Mouse (Mus musculus): ENCODE results near the gene Foxred2.
A peak's percentile ranks its signal among the peaks of the same experiment; 100 is the strongest.

Gene Foxred2

DNA sequence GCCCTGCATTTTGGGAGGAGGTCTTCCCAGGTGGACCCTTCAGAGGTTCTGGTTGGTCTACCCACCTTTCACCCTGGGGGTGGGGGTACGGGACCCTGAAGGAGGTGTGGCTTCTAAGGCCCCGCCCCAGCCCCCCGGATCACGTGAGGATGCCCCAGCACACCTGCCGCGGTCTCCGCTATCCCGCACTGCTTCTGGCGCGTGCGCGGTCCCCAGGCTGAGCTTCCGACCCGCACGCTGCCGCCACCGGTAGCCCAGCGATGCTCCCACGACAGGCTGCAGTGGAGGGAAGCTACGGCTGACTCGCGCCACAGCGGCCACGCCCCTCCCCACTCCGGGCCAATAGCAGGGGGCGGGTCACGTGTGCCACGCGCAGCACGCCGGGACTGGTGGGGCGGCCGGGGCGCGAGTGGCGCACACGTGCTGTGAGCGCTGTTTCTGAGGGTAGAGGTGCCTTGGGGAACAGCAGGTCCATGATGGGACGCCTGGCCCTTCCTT lies at the start of gene Foxred2:
Gene Foxred2, minus strand, starts transcription at position 319 of the 498 bp plus-strand sequence.
- DNase-seq (ENCODE audit: low spot score in 2 of 2): peak; percentile 86 to 90

DNA sequence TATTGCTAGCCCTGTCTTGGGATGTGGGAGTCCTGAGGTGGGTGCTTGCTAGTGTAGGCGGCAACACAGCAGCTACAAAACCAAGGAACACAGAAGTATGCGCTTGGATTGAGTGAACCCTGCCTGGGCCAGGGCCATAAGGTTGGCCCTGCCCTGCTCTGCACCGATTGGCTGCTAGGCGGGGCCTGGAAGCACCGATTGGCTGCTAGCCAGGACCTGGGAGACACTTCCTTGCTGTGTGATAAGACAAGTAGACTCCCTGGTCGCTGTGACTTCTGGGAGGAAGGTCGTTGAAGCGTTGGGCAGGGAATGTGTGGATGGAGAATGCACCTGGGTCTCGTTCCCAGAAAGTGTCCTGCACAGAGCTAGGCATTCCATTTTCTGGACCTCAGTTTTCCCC lies 47.4 kb upstream of the Foxred2 start:
- DNase-seq (ENCODE audit: low spot score in 2 of 2): peak in 1 of 2 experiments; percentile 24

DNA sequence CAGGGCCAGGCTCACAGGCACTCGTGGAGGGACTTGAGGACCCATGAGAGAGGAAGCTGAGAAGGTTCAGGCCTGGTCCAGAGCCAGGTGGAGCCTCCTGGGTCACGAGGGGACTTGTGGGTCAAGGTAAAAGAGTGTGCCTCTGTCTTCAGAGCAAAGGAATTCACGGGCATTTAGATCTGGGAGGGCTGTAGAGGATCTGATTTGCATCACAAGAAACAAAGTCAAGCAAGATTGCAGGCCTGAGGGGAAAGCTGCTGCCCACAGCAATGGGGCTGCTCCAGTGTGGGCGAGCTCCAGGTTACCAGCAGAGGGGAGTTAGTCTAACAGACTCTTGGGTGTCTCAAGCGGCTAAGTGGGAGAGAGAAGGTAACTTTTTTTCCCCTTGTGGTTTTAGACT lies 44.9 kb upstream of the Foxred2 start:
- DNase-seq (ENCODE audit: low spot score in 2 of 2): no peak

DNA sequence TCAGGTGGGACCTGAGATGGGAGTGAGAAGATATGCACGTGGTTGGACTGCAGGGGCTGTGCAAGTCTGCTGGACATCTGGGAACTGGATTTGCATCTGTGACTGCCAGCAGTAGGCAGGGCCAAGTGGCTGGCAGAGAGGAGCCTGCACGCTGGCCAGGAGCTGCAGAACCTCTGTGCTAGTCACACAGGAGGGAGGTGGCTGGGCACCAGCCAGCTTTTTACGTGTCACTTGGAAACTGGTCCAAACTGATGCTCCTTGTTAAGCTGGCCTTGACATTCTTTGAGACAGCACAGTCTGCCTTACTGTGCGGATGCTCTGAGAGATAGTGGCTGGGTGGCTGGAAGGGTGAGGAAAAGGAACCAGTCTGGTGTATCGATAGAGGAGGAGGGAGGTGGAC lies 32.0 kb upstream of the Foxred2 start:
- DNase-seq (ENCODE audit: low spot score in 2 of 2): no peak

DNA sequence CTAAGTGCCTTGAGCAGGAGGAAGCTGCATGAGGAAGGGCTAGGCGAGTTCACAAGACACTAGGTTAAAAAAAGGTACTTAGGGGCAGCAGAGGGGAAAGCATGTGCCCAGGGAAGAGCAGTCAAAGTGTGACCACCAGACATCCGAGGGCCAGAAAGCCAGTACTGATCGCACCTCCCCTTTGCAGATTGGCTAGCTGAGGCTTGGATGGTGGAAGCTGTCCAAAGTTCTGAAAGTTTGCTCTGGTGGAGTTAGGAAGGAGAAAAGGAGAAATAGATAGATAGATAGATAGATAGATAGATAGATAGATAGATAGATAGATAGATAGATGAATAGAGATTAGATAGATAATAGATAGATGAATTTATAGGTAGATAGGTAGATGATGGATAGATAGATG lies 26.9 kb upstream of the Foxred2 start:
- no peak for DNase-seq (ENCODE audit: low spot score in 2 of 2)

DNA sequence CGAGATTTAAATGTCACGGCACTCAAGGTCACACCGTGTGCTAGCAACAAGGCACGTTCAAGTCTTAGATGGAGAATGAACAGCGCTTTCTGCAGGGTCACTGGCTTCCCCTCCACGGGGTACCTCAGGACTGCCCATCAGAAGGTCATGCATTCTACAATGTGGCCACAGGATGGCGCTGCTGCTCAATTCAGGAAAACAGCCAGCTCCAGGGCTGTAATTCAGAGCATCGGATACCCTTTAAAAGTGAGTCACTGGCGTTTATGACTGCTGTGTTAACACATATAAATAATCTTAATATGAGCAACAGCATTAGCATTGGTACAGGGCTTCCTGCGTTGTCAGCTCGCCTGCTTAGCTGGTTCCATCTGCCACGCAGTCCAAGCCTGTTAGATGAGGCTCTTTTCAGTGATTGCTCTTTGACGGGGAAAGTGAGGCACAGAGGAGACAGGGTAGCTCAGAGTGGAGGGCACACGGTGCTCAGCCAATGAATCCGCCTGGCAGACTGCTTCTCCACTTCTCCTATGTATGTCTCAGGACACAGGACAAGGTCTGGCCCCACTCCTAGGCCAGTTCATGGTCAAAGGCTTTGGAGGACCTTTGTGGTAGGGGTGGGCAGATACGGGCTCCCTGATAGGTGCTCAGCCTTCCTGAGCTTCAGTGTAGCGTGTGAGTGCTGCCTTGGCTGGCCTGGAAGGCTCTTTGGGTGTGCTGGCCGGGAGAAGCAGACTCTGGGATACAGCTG lies 25.8 kb upstream of the Foxred2 start:
- peak; percentile 56 to 88 for DNase-seq (ENCODE audit: low spot score in 2 of 2)

DNA sequence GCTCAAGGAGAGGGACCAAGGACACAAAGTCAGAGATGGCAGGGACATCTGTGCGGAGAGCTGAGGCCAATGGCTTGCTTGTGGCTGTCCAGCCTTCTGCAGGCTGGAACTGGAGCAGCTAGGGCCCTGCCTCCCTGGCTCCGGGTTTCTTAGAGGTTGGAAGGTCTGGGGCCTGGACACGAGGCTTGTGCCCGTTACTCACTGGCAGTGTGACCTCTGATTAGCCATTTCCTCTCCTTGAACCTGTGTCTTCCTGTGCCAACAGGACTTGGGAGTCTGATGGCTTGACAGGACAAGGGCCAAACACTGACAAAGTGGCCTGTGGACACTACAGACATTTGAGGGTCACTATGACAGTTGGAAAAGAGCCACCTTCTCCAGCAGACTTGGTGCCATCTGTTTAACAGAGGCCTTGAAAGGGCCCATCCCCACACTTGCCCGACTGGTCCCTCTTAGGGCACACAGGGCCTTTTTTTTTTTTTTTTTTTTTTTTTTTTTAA lies 24.7 kb upstream of the Foxred2 start:
- DNase-seq (ENCODE audit: low spot score in 2 of 2): no peak

DNA sequence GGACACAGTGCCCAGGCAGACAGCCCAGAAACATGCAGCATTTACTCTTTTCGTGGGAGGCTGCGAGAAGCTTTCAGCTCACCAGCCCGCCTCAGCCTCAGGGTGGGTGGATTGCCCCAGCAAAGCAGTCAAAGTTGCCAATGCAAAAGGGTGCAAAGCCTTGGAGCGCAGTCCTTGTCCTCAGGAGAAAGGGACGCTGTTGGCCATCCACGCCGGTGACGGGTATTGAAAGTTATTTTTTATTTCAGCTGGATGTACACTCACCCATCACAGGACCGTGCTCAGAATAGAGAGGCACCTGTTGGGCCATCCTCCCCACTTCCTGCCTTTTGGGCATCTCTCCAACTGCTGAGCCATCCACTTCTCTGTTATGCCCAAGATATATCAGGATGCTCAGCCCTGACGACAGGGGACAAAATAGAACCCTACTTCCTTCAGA lies 22.9 kb upstream of the Foxred2 start:
- DNase-seq (ENCODE audit: low spot score in 2 of 2): no peak

DNA sequence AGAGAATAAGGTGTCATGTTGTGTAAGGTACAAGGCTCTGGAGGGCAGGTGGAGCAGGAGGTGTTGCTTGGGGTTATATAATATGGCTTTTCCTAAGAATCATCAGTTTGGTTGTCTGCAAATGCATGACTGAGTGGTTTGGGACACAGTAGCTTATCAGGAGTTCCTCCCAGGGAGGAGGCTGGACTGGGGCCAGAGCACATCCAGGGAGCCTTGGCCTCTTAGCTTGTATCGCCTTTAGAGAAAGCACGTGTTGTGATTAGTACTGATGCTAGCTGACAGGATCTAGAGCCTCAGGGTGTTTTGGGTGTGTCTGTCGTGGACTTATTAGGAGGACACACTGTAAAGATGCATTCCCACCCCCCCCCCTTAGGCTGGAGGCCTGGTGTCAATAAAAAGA lies 21.1 kb upstream of the Foxred2 start:
- DNase-seq (ENCODE audit: low spot score in 2 of 2): peak in 1 of 2 experiments; percentile 30

DNA sequence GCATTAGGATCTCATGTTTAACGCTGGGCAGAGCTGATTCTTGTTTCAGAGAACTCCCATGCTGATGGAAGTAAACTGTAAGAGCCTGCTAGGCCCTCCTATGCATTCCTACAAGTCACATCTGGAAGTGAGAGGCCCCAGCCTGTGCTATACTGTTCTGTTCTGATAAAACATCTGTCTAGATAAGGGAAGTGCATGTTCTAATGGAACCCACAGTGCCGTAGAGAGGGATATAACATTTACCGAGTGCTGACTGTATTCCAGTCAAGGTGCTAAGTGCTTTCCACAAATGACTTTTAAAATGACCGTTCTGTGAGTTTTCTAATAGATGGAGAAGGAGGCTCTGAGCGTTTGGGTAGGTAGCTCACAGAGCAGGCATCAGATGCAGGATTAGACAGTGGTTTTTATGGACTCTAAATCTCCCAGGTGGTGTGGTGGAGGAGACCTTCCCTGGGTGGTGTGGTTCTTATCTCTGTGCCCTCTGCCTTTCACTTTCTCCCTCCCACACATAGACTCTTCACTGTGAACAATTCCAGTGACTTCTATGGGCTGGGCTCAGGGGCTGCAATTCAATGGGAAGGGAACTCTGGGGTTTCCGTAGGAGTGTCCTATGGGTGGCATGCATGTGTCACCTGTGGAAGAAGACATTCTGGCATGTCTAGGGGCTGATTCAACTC lies 17.8 kb upstream of the Foxred2 start:
- DNase-seq (ENCODE audit: low spot score in 2 of 2): no peak

DNA sequence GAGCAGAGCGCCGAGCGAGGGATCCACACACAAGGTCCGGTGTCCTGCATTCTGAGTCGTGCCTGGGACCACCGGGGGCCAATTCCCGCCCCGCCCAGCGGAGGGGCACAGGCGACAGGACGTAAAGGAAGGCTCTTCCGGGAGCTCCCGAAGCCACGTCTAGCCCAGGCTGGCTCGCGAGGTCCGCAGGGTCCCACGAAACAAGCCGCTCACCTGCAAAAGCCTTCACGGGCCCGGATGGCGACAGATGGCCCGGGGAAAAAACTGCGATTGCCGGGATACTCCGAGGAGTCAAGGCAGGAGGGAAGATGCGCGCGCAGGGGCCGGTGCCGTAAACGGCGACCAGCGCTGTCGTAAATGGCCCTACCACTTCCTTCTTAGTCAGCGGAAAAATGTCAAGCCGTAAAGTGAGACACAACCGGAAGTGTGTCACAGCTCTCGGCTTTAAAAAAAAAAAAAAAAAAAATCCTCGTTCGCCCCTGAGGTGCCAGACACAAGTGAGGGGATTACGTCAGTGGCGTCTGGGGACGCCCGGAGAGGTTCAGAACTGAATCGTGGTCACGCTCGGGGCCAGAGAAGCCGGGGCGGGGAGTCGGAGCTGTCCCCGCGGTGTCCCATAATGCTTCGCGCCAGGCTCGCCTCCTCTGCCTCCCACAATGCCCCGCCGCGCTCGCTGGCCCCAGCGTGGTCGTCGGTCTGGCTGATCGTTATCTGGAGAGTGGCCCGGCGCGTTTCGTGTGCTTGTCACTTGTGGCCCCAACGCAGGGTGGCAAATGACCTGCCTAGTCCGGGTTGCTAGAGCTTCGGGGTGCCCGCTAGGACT lies 14.2 kb upstream of the Foxred2 start, which contains the start of gene Eif3d:
Gene Eif3d, minus strand, starts transcription at position 344 of the 823 bp plus-strand sequence.
- DNase-seq (ENCODE audit: low spot score in 2 of 2): peak; percentile 97 to 99

DNA sequence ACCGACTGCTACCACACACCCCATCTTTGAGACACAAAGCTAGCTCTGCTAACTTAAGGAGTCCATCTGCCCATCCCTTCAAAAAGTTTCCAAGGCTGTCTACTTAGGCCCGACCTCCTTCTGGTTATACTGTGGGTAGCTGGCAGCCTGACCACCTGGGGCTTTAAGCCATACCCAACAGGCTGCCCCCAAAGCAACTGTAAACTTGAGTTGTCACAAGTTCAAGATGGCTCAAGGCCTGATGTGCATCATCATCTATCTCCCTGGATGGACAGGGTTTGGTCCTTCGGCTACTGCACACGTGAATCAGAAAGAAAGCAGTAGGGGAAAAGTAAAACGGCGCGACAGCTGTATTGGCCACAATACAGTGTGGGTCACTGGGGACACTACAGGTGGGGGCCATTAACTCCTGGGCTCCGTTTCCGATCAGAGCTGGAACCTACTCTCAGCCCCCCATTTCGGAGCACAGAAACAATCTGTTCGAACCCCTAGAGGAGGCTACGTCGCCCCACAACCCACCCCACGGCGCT lies 13.5 kb upstream of the Foxred2 start:
- no peak for DNase-seq (ENCODE audit: low spot score in 2 of 2)

DNA sequence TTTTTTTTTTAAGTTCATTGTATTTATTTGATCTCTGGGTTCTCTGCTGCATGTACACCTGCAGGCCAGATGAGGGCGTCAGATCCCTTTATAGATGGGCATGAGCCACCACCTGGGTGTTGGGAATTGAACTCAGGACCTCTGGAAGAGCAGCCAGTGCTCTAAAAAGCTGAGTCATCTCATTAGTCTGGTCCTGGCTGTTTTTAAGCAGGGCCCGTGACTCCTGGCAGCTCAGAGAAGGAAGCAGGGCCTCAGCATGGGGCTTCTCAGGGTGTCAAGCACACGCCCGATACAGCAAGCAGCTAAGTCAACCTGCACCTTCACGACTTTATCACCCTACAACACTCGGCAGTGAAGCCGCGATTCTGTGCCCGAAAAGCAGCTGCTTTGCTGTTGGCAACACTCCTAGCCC lies 8.6 kb upstream of the Foxred2 start:
- DNase-seq (ENCODE audit: low spot score in 2 of 2): no peak

DNA sequence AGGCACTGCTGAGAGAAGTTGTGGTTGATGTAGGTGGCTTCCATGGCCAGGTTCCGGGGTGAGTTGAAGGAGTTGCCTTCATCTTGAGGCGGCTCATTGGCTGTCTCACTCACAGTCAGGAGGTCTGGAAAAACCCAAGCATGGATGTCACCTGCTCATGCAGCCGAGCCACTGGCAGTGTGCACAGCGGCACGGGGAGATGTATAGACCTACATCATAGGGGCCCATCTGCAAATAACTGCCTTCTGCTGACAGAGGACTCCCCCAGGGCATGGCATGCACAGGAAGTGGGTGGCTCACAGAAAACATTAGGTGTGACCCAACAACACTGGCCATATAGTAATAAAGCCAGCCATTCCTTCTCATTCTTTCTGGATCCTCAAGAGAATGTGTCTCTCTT lies 5.9 kb upstream of the Foxred2 start:
- DNase-seq (ENCODE audit: low spot score in 2 of 2): no peak

DNA sequence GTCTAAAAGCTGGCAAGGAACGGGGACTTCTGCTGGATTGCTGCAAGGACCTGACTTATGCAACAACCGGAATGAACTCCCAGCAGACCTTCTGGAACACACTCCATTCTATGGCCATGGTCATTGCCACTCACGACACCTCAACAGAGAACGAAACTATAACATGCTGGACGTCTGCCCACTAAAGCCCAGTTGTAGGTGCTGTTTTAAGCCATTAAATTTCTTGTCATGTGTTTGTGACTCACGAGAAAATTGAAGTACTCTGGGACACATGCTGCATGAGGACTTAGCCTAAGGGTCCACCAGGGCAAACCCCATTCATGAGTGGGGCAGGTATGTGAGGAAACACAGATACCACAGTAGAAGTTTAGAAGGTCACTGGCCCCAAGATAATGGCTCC lies 4.2 kb upstream of the Foxred2 start:
- no peak for DNase-seq (ENCODE audit: low spot score in 2 of 2)

DNA sequence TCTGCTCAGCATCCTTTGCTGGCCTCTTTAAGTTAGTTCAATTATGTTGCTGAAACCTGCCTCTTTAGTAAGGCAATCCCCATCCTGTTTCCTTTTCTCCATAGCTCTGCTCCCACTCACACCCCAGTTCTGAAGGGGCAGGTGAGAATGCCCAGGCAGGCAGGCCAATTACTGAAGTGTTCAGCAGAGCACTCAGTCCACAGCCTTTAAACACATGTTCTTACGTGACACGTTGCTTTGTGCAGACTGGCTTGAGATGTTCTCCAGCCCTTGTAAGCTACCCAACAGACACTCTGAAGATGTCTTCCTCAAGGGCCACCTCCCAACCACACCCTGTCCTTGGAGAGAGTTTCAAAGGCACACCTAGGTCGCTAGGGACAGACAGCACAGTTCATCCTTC lies 1.5 kb upstream of the Foxred2 start:
- DNase-seq (ENCODE audit: low spot score in 2 of 2): no peak

DNA sequence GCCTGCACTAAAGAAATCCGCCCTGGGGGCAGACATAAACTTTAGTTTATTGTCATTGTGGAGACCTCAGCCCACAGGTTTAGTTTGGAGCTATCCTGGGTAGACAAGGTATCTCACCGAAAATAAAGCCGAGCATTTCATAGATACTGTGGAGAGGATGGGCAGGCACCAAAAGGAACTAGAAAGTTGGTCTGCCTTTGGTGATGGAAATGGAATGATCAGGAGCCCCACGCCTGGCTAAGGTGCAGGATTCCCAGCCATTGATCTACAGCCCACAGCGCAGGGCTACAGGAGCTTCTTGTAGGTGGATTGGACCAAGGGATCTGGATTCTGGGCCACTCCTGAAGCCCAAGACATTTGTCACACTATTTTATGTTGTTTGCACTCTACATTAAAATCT lies 1.1 kb upstream of the Foxred2 start:
- no peak for DNase-seq (ENCODE audit: low spot score in 2 of 2)

DNA sequence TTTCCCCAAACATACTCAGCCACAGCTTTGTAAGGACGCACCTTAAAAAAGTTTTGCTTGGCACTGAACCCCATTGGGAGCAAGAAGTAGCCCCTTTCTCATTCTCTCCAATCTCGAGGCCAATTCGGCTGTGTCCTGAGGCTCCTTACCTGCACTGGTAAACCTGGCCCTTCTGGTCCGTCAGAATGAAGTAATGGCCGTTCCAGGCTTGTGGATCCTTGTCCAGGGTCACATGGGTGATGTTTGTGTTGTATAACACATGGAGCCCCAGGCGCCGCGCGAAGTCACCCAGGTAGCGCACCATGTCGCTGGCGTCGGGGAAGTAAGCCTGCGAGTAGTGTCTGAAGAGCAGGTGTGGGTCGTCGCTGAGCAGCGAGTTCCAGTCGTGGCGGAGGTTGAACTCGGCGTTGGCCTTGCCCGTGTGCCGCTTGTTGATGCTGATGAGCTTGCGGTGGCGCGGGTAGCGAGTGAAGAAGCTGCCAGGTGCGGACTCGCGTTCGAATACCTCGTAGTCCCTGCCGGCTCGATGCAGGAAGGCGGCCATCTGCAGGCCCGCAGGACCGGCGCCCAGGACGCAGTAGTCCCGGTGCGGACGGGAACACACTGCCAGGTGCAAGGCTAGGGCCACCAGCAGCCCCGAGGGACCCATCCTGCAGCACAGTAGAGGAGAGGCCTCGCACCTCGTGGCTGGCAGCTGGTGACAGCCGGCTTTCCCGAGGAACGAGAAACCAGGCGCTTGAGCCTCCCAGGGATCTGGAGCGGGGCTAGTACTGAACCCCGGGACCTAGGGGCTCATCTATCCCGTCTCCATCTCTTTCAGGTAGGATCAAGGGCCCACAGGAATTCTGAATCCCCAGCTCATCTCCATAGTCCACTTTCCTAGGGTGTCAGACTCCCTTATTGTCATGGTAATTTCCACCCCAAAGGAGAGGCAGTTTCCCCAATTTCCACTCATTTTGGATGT lies 800 bp downstream of the Foxred2 start:
- no peak for DNase-seq (ENCODE audit: low spot score in 2 of 2)

DNA sequence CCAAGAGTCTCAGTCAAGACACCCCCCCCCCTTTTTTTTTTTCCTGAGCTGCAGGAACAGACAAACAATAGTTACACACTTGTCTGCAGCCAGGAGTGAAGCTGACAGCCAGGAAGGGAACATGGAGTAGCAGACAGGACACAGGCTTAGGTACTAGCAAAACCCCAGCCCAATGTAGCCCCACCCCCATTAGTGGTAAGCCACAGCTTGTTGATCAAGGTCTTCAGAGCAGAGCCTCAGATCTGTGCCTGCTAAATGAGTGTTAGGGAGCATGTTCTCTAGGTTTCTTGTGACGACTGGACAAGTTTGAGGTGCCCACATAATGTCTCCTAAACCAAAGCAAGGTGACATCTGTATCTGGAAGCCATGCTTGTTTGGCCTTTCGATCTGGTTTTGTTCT lies 2.2 kb downstream of the Foxred2 start:
- no peak for DNase-seq (ENCODE audit: low spot score in 2 of 2)

DNA sequence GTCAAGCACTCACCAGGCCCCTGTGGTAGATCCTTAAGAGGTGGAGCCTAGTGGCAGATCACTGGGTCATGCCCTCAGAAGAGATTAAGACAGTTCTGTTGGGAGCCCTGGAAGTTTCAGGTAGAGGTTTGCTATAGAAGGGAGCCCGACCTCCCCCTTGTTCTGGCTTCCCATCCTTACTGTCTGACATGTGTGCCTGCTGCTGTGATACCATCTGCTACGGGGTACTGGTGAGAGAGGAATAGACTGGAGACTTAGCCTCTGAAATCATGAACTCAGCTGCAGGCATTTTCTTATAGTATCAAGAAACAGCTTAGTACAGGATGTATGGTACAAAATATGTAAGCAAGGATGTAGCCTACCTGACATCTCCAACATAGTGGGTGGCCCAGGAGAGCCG lies 3.6 kb downstream of the Foxred2 start:
- DNase-seq (ENCODE audit: low spot score in 2 of 2): no peak

DNA sequence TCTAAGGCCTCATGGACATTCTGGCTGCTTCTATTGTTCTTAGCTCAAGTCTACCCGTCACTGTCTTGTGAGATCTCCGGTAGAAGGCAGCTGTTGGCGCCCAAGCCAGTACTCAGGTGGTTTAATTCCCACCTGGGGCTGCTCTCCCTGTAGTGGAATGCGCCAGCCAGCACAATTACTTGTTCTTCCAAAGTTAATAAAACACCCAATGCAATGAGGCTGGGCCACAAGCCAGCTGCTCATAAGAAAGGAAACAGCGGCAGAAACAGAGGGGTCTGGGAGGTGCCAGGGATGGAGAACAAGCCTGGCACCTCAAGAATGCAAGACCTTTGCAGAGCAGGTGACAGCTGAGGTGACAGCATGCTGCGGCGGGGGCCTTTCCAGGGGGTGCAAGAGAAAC lies 7.5 kb downstream of the Foxred2 start:
- no peak for DNase-seq (ENCODE audit: low spot score in 2 of 2)
